In genomic region chr9:56334363-56334762, GRCm38 (mm10) we compare ENCODE assay signal across 16 mouse cellular contexts.
"Had no signal": no experiment of that assay in that cellular context is flagged by ENCODE, and none has a peak within 500 bp of the region (broad histone marks: within the 10 kb centered on the region; RNA-seq: fewer than 3 reads in every experiment).

No protein-coding gene starts in this region.

- H3K4me1 ChIP-seq: neural tube, embryonic 13.5 days; neural tube, embryonic 15.5 days; stomach, embryonic 15.5 days had no signal

- DNase-seq: retina, postnatal 1 day; right cerebral cortex, adult 18-20 months; right cerebral cortex, postnatal 14 days; right cerebral cortex, postnatal 25 days; right cerebral cortex, postnatal 4 days; spleen, adult 18-20 months; thymus, adult 18-20 months; thymus, adult 2 months; thymus, postnatal 14 days; thymus, postnatal 25 days; thymus, postnatal 36 days; thymus, postnatal 4 days had no signal

- H3K4me3 ChIP-seq: neural tube, embryonic 13.5 days; neural tube, embryonic 15.5 days; stomach, embryonic 15.5 days had no signal

- H3K36me3 ChIP-seq: neural tube, embryonic 13.5 days; neural tube, embryonic 15.5 days; stomach, embryonic 15.5 days had no signal

- H3K9me3 ChIP-seq: neural tube, embryonic 13.5 days; neural tube, embryonic 15.5 days; stomach, embryonic 15.5 days had no signal

- H3K27ac ChIP-seq: neural tube, embryonic 13.5 days; neural tube, embryonic 15.5 days; stomach, embryonic 15.5 days; stomach, postnatal 0 days had no signal

- H3K4me2 ChIP-seq: neural tube, embryonic 13.5 days; neural tube, embryonic 15.5 days; stomach, embryonic 15.5 days had no signal

- H3K27me3 ChIP-seq: neural tube, embryonic 13.5 days; neural tube, embryonic 15.5 days; stomach, embryonic 15.5 days had no signal

- H3K9ac ChIP-seq: neural tube, embryonic 13.5 days; neural tube, embryonic 15.5 days; stomach, embryonic 15.5 days had no signal
